Mouse (Mus musculus) adipocyte (in vitro differentiated cells): ENCODE data around the gene Nr4a3.
A peak's percentile ranks its signal among the peaks of the same experiment; 100 is the strongest.

Experiments
- DNase-seq: peaks from one replicate; pipeline ENCODE4 v3.0.0-alpha.2; 2016; ENCODE audit warnings: low spot score

Nr4a3 gene

GRCm38 (mm10) chr4:48116191-48116590, 71.2 kb downstream of the Nr4a3 start:
- DNase-seq: no peak

DNA sequence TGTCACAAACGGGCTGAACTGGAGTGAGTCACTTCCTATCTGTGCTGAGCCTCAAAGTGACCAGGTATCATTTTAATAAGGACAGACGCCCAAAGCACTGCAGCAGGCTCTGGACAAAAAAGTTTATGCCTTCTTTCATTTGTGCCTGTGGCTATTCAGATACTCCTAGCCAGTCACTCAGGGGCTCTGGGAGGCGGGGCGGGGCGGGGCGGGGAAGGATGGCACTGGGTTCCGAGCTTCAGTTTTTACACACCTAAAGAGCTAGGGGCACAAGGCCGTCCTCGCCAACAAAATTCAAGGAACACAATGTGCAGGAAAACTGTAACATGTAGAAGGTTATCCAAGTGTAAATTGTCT, 79.4 kb downstream of the Nr4a3 start:
- no peak for DNase-seq

GRCm38 (mm10) chr4:48124773-48125469, 80.0 kb downstream of the Nr4a3 start, which contains the start of gene Stx17:
Gene Stx17, plus strand, starts transcription at chr4:48124915.
- DNase-seq: peak; percentile 89

- DNase-seq: no peak
Observed at GRCm38 (mm10) chr4:48130314-48130713, 85.4 kb downstream of the Nr4a3 start.

- no peak for DNase-seq
Observed at GRCm38 (mm10) chr4:48131606-48132005, 86.7 kb downstream of the Nr4a3 start.

DNA sequence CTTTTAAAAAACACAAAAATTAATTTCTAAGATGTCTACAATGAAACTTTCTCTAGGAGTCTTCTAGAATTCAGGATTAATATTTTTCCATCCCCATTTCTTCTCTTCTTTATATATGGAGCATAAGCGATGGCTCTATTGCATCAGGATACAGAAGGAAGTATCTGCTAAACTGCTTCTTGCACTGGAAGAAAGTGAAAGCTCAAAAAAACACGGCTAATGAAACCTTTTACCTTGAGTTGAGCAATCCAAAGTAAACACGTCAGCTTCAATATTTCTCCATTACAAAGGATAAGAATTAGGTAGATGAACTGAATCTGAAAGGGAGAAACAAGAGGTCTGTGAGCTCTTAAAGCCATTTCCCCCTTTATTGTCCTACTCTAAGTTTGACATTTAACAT, 87.8 kb downstream of the Nr4a3 start:
- DNase-seq: no peak
